Mouse (Mus musculus): ENCODE measurements at regions not wholly inside any gene's neighbourhood (a gene's known extent, or its start where the extent isn't known, plus 50 kb on each side); places are given as distances from the start of the nearest gene placed in this dataset.
A peak's percentile ranks its signal among the peaks of the same experiment; 100 is the strongest.
"Not testable (repeated sequence)": the region's sequence is repeated elsewhere in the genome, so short reads cannot be mapped to it uniquely, and the experiment has no call there.

DNA sequence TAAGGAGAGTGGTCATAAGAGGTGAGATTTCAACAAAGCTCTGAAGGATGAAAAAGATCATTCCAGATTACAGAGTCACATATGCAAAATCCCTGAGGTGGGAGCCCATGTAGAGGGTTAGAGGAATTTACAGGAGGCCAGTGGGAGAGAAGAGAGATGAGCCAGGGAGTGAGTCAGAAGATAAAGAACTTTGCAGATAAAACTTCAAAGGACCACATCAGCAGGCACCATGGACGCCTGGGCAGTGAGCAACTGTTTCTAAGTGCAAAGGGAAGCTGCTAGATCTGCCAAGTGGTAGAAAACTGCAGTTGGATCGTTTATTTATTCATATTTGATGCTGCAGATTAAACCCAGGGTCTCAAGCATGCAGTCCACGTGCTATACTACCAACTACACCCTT, 231.3 kb downstream of the Sorl1 start:
- H3K9ac ChIP-seq (ENCODE audit: low read depth, low read length) = no peak overlapping the region
- TF ChIP-seq CTCF (IDR thresholded peaks at IDR 0.05; ENCODE audit: low read depth) = no peak
- H3K4me3 ChIP-seq (ENCODE audit: low read depth, low read length) = no peak overlapping the region
- no peaks in the 10 kb centered on the region for H3K36me3 ChIP-seq (ENCODE audit: control insufficient read depth, insufficient read depth)
- H3K9me3 ChIP-seq (ENCODE audit: control insufficient read depth) = no peaks in the 10 kb centered on the region
- no peak overlapping the region for H3K27ac ChIP-seq (ENCODE audit: low read depth, low read length)
- no peaks in the 10 kb centered on the region for H3K27me3 ChIP-seq (replicated peaks; ENCODE audit: control insufficient read depth, insufficient read depth, low read length)
- 41% methylated on average over 3 of the region's 3 CpGs for WGBS
- H3K4me2 ChIP-seq (replicated peaks; ENCODE audit: low read depth) = no peak overlapping the region
- 0 out of 2 replicates have a peak, but pooled peaks cover 3% of the 10 kb centered on the region for H3K4me1 ChIP-seq (replicated peaks; ENCODE audit: control insufficient read depth, insufficient read depth, low read length)
- no peak for ATAC-seq

GRCm38 (mm10) chr9:41891206-41891605, 232.9 kb downstream of the Sorl1 start:
- Histone ChIP-seq H3K36me3 (ENCODE audit: control insufficient read depth, insufficient read depth) (no peaks in the 10 kb centered on the region), H3K27ac (ENCODE audit: low read depth, low read length) (no peak overlapping the region), H3K9ac (ENCODE audit: low read depth, low read length) (no peak overlapping the region), H3K27me3 (replicated peaks; ENCODE audit: control insufficient read depth, insufficient read depth, low read length) (no peaks in the 10 kb centered on the region), H3K4me2 (replicated peaks; ENCODE audit: low read depth) (no peak overlapping the region), H3K9me3 (ENCODE audit: control insufficient read depth) (no peaks in the 10 kb centered on the region), H3K4me3 (ENCODE audit: low read depth, low read length) (no peak overlapping the region), H3K4me1 (replicated peaks; ENCODE audit: control insufficient read depth, insufficient read depth, low read length) (0 out of 2 replicates have a peak, but pooled peaks cover 3% of the 10 kb centered on the region)
- ATAC-seq = no peak
- WGBS = 57% methylated on average over 7 of the region's 7 CpGs
- no peak for TF ChIP-seq CTCF (IDR thresholded peaks at IDR 0.05; ENCODE audit: low read depth)

GRCm38 (mm10) chr9:41890273-41891141, 233.6 kb downstream of the Sorl1 start:
- Histone ChIP-seq H3K36me3 (ENCODE audit: control insufficient read depth, insufficient read depth) (no peaks in the 10 kb centered on the region), H3K9ac (ENCODE audit: low read depth, low read length) (peak overlapping the region; percentile 26; the same call in 1 of the 2 replicates), H3K27me3 (replicated peaks; ENCODE audit: control insufficient read depth, insufficient read depth, low read length) (no peaks in the 10 kb centered on the region), H3K4me2 (replicated peaks; ENCODE audit: low read depth) (peak overlapping the region; percentile 63), H3K27ac (ENCODE audit: low read depth, low read length) (peak overlapping the region; percentile 70), H3K9me3 (ENCODE audit: control insufficient read depth) (no peaks in the 10 kb centered on the region), H3K4me1 (replicated peaks; ENCODE audit: control insufficient read depth, insufficient read depth, low read length) (0 out of 2 replicates have a peak, but pooled peaks cover 3% of the 10 kb centered on the region), H3K4me3 (ENCODE audit: low read depth, low read length) (peak overlapping the region; percentile 27)
- peak; percentile 73 for ATAC-seq
- TF ChIP-seq CTCF (IDR thresholded peaks at IDR 0.05; ENCODE audit: low read depth) = no peak; the same call in 1 of the 2 replicates
- WGBS = 3% methylated on average over 42 of the region's 42 CpGs

DNA sequence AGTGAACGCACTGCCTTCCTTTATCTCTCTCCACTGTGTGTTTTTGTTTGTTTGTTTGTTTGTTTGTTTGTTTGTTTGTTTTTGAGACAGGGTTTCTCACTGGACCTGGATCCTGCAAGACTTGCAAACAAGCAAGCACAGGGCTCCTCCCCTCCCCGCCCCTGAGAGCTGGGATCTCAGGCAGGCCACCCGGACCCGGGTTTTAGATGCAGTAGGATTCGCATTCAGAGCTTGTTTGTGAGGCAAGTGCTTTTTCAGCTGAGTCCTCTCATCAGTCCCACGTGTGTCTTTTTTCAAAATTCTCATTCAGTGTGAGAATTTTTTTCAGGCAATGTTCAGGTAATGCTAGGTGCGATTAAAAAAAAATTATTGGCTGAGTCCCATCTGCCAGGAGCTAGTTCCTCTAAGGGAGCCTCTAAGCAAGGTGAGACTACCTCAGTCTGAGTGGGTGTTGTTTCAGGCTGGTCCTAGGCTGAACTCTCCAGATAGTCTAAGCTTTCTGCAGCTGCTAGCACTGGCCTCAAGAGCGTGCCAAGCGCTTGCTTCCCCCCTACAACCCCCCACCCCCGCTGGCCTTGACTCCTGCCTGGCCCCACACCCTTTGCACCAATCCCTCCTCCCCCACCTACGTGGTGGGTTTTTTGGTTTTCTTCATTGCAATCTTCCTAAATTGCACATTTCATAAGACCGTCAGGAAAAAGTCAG, 234.4 kb downstream of the Sorl1 start:
- no peak for TF ChIP-seq CTCF (IDR thresholded peaks at IDR 0.05; ENCODE audit: low read depth)
- H3K4me2 ChIP-seq (replicated peaks; ENCODE audit: low read depth) = peak overlapping the region; percentile 63
- H3K9ac ChIP-seq (ENCODE audit: low read depth, low read length) = peak overlapping the region; percentile 26; the same call in 1 of the 2 replicates
- 0 out of 2 replicates have a peak, but pooled peaks have one; percentile 27 for ATAC-seq
- 45% methylated on average over 12 of the region's 12 CpGs for WGBS
- H3K36me3 ChIP-seq (ENCODE audit: control insufficient read depth, insufficient read depth) = no peaks in the 10 kb centered on the region
- H3K4me3 ChIP-seq (ENCODE audit: low read depth, low read length) = peak overlapping the region; percentile 27
- no peaks in the 10 kb centered on the region for H3K9me3 ChIP-seq (ENCODE audit: control insufficient read depth)
- H3K27me3 ChIP-seq (replicated peaks; ENCODE audit: control insufficient read depth, insufficient read depth, low read length) = no peaks in the 10 kb centered on the region
- 0 out of 2 replicates have a peak, but pooled peaks cover 3% of the 10 kb centered on the region for H3K4me1 ChIP-seq (replicated peaks; ENCODE audit: control insufficient read depth, insufficient read depth, low read length)
- no peak overlapping the region for H3K27ac ChIP-seq (ENCODE audit: low read depth, low read length)

DNA sequence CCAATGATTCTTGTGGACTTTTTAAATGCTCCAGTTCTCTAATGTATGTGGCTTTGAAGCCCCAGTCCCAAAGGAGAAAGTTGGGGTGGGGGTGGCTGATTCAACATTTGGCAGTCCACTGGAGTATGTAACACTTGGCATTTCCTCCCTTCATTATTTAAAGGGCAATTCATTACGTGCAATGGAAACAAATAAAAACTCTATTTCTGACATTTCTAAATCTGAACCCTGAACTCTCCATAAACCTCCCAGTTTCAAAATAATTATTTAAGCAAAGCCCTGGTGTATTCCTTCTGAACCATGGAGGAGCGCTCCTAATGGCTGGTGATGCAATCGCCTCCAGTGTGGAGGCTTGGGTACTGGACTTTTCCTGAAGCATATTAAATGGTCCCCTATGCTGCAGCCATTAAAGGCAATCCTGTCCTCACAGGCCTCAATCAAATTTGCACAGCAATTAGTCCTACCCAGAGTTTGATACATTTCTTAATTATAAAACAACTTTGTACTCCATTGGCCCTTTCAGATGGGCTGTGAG, 235.4 kb downstream of the Sorl1 start:
- Histone ChIP-seq H3K4me3 (ENCODE audit: low read depth, low read length) (no peak overlapping the region), H3K36me3 (ENCODE audit: control insufficient read depth, insufficient read depth) (no peaks in the 10 kb centered on the region), H3K4me1 (replicated peaks; ENCODE audit: control insufficient read depth, insufficient read depth, low read length) (0 out of 2 replicates have a peak, but pooled peaks cover 3% of the 10 kb centered on the region), H3K27ac (ENCODE audit: low read depth, low read length) (no peak overlapping the region), H3K9me3 (ENCODE audit: control insufficient read depth) (no peaks in the 10 kb centered on the region), H3K4me2 (replicated peaks; ENCODE audit: low read depth) (no peak overlapping the region), H3K27me3 (replicated peaks; ENCODE audit: control insufficient read depth, insufficient read depth, low read length) (no peaks in the 10 kb centered on the region), H3K9ac (ENCODE audit: low read depth, low read length) (no peak overlapping the region)
- 77% methylated on average over 3 of the region's 3 CpGs for WGBS
- TF ChIP-seq CTCF (IDR thresholded peaks at IDR 0.05; ENCODE audit: low read depth) = no peak
- no peak for ATAC-seq

- not testable (repeated sequence) for H3K36me3 ChIP-seq (ENCODE audit: control insufficient read depth, insufficient read depth); H3K9me3 ChIP-seq (ENCODE audit: control insufficient read depth); H3K27me3 ChIP-seq (replicated peaks; ENCODE audit: control insufficient read depth, insufficient read depth, low read length); H3K4me2 ChIP-seq (replicated peaks; ENCODE audit: low read depth); H3K4me3 ChIP-seq (ENCODE audit: low read depth, low read length); H3K9ac ChIP-seq (ENCODE audit: low read depth, low read length); H3K27ac ChIP-seq (ENCODE audit: low read depth, low read length); ATAC-seq; H3K4me1 ChIP-seq (replicated peaks; ENCODE audit: control insufficient read depth, insufficient read depth, low read length)
- 80% methylated on average over 13 of the region's 13 CpGs for WGBS
These were observed 237.6 kb downstream of the Sorl1 start for GRCm38 (mm10) chr9:41886456-41886855.
